8 mouse cellular contexts compared by ENCODE assay signal in genomic region chr9:72958521-72959450, GRCm38 (mm10). TPM values are rescaled to one million over a fixed set of nuclear protein-coding genes. Genes with fewer than 3 reads are reported as not detected.
DNase-seq lines count a peak whose midpoint lies in the region; ATAC-seq and TF ChIP-seq lines count a peak whose summit lies in the region.

Gene Dyx1c1, plus strand, starts transcription at chr9:72958785.
Gene Gm44503, plus strand, starts transcription at chr9:72958852.

- no peaks in the 10 kb centered on the region for H3K9me3 ChIP-seq in forebrain, embryonic 12.5 days
- no peaks in the 10 kb centered on the region for H3K9me3 ChIP-seq in heart, postnatal 0 days (replicated peaks; ENCODE audit: control insufficient read depth, low read length)
- H3K9me3 ChIP-seq in liver, embryonic 14.5 days (ENCODE audit: control insufficient read depth, low read length): no peaks in the 10 kb centered on the region
- H3K9me3 ChIP-seq in neural tube, embryonic 11.5 days (ENCODE audit: control insufficient read depth, low read length): no peaks in the 10 kb centered on the region
- no peaks in the 10 kb centered on the region for H3K9me3 ChIP-seq in stomach, embryonic 16.5 days (replicated peaks; ENCODE audit: control insufficient read depth, low read length)

- peaks cover 2% of the 10 kb centered on the region; the same call in 1 of the 2 replicates for H3K4me1 ChIP-seq in brown adipose tissue, adult 24 weeks (ENCODE audit: control insufficient read depth, insufficient read depth, insufficient read length, low read length)
- H3K4me1 ChIP-seq in forebrain, embryonic 12.5 days: peaks cover 12% of the 10 kb centered on the region
- no peaks in the 10 kb centered on the region; the same call in 1 of the 2 replicates for H3K4me1 ChIP-seq in heart, postnatal 0 days (ENCODE audit: control insufficient read depth, insufficient read depth)
- H3K4me1 ChIP-seq in liver, embryonic 14.5 days (replicated peaks; ENCODE audit: control insufficient read depth in 2 of 2, insufficient read depth in 2 of 2, low read length in 1 of 2): peaks cover 0 to 11% of the 10 kb centered on the region in 2 experiments; a peak in 2 of 4 replicates
- H3K4me1 ChIP-seq in neural tube, embryonic 11.5 days (ENCODE audit: control insufficient read depth, insufficient read depth, low read length): peaks cover 3% of the 10 kb centered on the region; the same call in 1 of the 2 replicates
- peaks cover 3% of the 10 kb centered on the region; the same call in 1 of the 2 replicates for H3K4me1 ChIP-seq in stomach, embryonic 16.5 days (ENCODE audit: control insufficient read depth, insufficient read depth, low read length)

- H3K36me3 ChIP-seq in forebrain, embryonic 12.5 days (replicated peaks): no peaks in the 10 kb centered on the region
- H3K36me3 ChIP-seq in heart, postnatal 0 days (replicated peaks; ENCODE audit: control insufficient read depth, insufficient read depth, low read length): no peaks in the 10 kb centered on the region
- H3K36me3 ChIP-seq in liver, embryonic 14.5 days (replicated peaks; ENCODE audit: control insufficient read depth, insufficient read depth, low read depth): no peaks in the 10 kb centered on the region
- H3K36me3 ChIP-seq in neural tube, embryonic 11.5 days (ENCODE audit: control insufficient read depth, insufficient read depth, low read length): no peaks in the 10 kb centered on the region
- H3K36me3 ChIP-seq in stomach, embryonic 16.5 days (ENCODE audit: control insufficient read depth, insufficient read depth, low read length): no peaks in the 10 kb centered on the region

- peak within 1 kb of the TSS; percentile 89 for H3K4me3 ChIP-seq in brown adipose tissue, adult 24 weeks (ENCODE audit: insufficient read depth, low read depth, low read length)
- H3K4me3 ChIP-seq in forebrain, embryonic 12.5 days (replicated peaks): peak within 1 kb of the TSS; percentile 65
- peak within 1 kb of the TSS; percentile 58 for H3K4me3 ChIP-seq in heart, postnatal 0 days (ENCODE audit: low read depth, low read length)
- H3K4me3 ChIP-seq in liver, embryonic 14.5 days (ENCODE audit: insufficient read depth in 1 of 2, low read depth in 2 of 2, low read length in 2 of 2): peak within 1 kb of the TSS; percentile 71 to 97
- H3K4me3 ChIP-seq in neural tube, embryonic 11.5 days (ENCODE audit: low read depth, low read length): peak within 1 kb of the TSS; percentile 60
- peak within 1 kb of the TSS; percentile 76 for H3K4me3 ChIP-seq in stomach, embryonic 16.5 days (replicated peaks; ENCODE audit: low read length)

- TF ChIP-seq EP300 in heart, postnatal 0 days (IDR thresholded peaks at IDR 0.05; ENCODE audit: low read depth): no peak
- TF ChIP-seq EP300 in liver, embryonic 14.5 days (IDR thresholded peaks at IDR 0.05; ENCODE audit: low read depth): no peak

- TF ChIP-seq CTCF in heart, postnatal 0 days (IDR thresholded peaks at IDR 0.05; ENCODE audit: low read depth): no peak
- TF ChIP-seq CTCF in liver, embryonic 14.5 days (IDR thresholded peaks at IDR 0.05; ENCODE audit: low read depth): peak; percentile 12; the same call in 1 of the 2 replicates

- H3K27ac ChIP-seq in brown adipose tissue, adult 24 weeks (replicated peaks; ENCODE audit: low read depth, low read length): no peak within 1 kb of the TSS
- H3K27ac ChIP-seq in forebrain, embryonic 12.5 days: peak within 1 kb of the TSS; percentile 50; the same call in 1 of the 2 replicates
- no peak within 1 kb of the TSS; the same call in 1 of the 2 replicates for H3K27ac ChIP-seq in heart, postnatal 0 days (ENCODE audit: low read depth)
- H3K27ac ChIP-seq in liver, embryonic 14.5 days: no peak within 1 kb of the TSS
- no peak within 1 kb of the TSS for H3K27ac ChIP-seq in neural tube, embryonic 11.5 days (ENCODE audit: low read depth, low read length)
- H3K27ac ChIP-seq in stomach, embryonic 16.5 days (ENCODE audit: low read length): peak within 1 kb of the TSS; percentile 24; the same call in 1 of the 2 replicates

- peak; percentile 95 for DNase-seq in CD4-positive, CD25-positive, alpha-beta regulatory T cell, adult 2 months (ENCODE audit: low read depth, low spot score)
- peak; percentile 75 for DNase-seq in heart, postnatal 0 days (ENCODE audit: low spot score)
- DNase-seq in kidney, postnatal 36 days: peak; percentile 80 to 88
- DNase-seq in liver, embryonic 14.5 days (ENCODE audit: low read depth in 3 of 3, low spot score in 3 of 3): peak; percentile 42 to 52 (median 46)
- peak; percentile 90 for DNase-seq in neural tube, embryonic 11.5 days (ENCODE audit: low spot score)

- peak within 1 kb of the TSS; percentile 64 for H3K9ac ChIP-seq in forebrain, embryonic 12.5 days
- H3K9ac ChIP-seq in heart, postnatal 0 days (replicated peaks; ENCODE audit: low read depth, low read length): peak within 1 kb of the TSS; percentile 43
- H3K9ac ChIP-seq in liver, embryonic 14.5 days (replicated peaks): peak within 1 kb of the TSS; percentile 56
- peak within 1 kb of the TSS; percentile 61 for H3K9ac ChIP-seq in neural tube, embryonic 11.5 days (ENCODE audit: low read length)
- peak within 1 kb of the TSS; percentile 74 for H3K9ac ChIP-seq in stomach, embryonic 16.5 days (ENCODE audit: low read length)

- peak; percentile 95 for ATAC-seq in forebrain, embryonic 12.5 days (ENCODE audit: low FRiP score)
- ATAC-seq in heart, postnatal 0 days (ENCODE audit: insufficient read depth, low read depth): peak; percentile 92
- ATAC-seq in liver, embryonic 14.5 days (ENCODE audit: insufficient read depth): peak; percentile 67
- ATAC-seq in neural tube, embryonic 11.5 days (ENCODE audit: insufficient read depth, low FRiP score, low TSS enrichment): peak; percentile 97
- peak; percentile 90 for ATAC-seq in stomach, embryonic 16.5 days (ENCODE audit: insufficient read depth, low FRiP score)

- H3K27me3 ChIP-seq in forebrain, embryonic 12.5 days: no peaks in the 10 kb centered on the region
- H3K27me3 ChIP-seq in heart, postnatal 0 days (ENCODE audit: control insufficient read depth, insufficient read depth, low read length): no peaks in the 10 kb centered on the region
- no peaks in the 10 kb centered on the region for H3K27me3 ChIP-seq in liver, embryonic 14.5 days (ENCODE audit: control insufficient read depth, insufficient read depth, low read length)
- H3K27me3 ChIP-seq in neural tube, embryonic 11.5 days (ENCODE audit: control insufficient read depth, insufficient read depth, low read length): no peaks in the 10 kb centered on the region
- H3K27me3 ChIP-seq in stomach, embryonic 16.5 days (ENCODE audit: control insufficient read depth, insufficient read depth, low read length): no peaks in the 10 kb centered on the region

- WGBS in forebrain, embryonic 12.5 days: 2% methylated on average over 43 of the region's 43 CpGs
- WGBS in heart, postnatal 0 days: 3% methylated on average over 43 of the region's 43 CpGs
- WGBS in liver, embryonic 14.5 days (ENCODE audit: insufficient replicate concordance): 3% methylated on average over 43 of the region's 43 CpGs
- WGBS in neural tube, embryonic 11.5 days: 3% methylated on average over 43 of the region's 43 CpGs
- 2% methylated on average over 43 of the region's 43 CpGs for WGBS in stomach, embryonic 16.5 days

- H3K4me2 ChIP-seq in forebrain, embryonic 12.5 days: peak within 1 kb of the TSS; percentile 72
- H3K4me2 ChIP-seq in heart, postnatal 0 days (ENCODE audit: low read depth, low read length): peak within 1 kb of the TSS; percentile 59
- peak within 1 kb of the TSS; percentile 72 for H3K4me2 ChIP-seq in liver, embryonic 14.5 days (ENCODE audit: low read depth)
- H3K4me2 ChIP-seq in neural tube, embryonic 11.5 days (ENCODE audit: low read depth): peak within 1 kb of the TSS; percentile 68
- peak within 1 kb of the TSS; percentile 68 for H3K4me2 ChIP-seq in stomach, embryonic 16.5 days (ENCODE audit: low read depth, low read length)

RNA-seq across cellular contexts. Expression of gene Dyx1c1, which starts in this region (rescaled TPM):
- 2.1 TPM in 1 of 2 replicates, not detected in the other for polyA plus RNA-seq in brown adipose tissue, adult 24 weeks (2012; ENCODE audit: insufficient read depth, insufficient read length, missing spikeins)
- polyA plus RNA-seq in forebrain, embryonic 12.5 days (2016; fragmentation: Nextera tagmentation; extraction: Ambion mirVana): 1.6 and 2.6 TPM in 2 replicates
- total RNA-seq in heart, postnatal 0 days (2014; rRNA removed; ENCODE audit: low replicate concordance): not detected in 2 replicates
- polyA plus RNA-seq in heart, postnatal 0 days (2015; fragmentation: Nextera tagmentation; extraction: Ambion mirVana): 0.47 and 0.51 TPM in 2 replicates
- polyA plus RNA-seq in liver, embryonic 14.5 days (2012; rRNA removed): 0.04 and 0.15 TPM in 2 replicates
- polyA plus RNA-seq in liver, embryonic 14.5 days (2014; fragmentation: Nextera tagmentation; extraction: Ambion mirVana): 0.11 and 0.13 TPM in 2 replicates
- 1.6 and 2.6 TPM in 2 replicates for polyA plus RNA-seq in neural tube, embryonic 11.5 days (2014; fragmentation: Nextera tagmentation; extraction: Ambion mirVana)
- 0.77 and 0.81 TPM in 2 replicates for polyA plus RNA-seq in stomach, embryonic 16.5 days (2015; fragmentation: Nextera tagmentation; extraction: Ambion mirVana)

RNA-seq across cellular contexts. Expression of gene Gm44503, which starts in this region (rescaled TPM):
- polyA plus RNA-seq in brown adipose tissue, adult 24 weeks (2012; ENCODE audit: insufficient read depth, insufficient read length, missing spikeins): not detected in 2 replicates
- polyA plus RNA-seq in forebrain, embryonic 12.5 days (2016; fragmentation: Nextera tagmentation; extraction: Ambion mirVana): not detected in 2 replicates
- total RNA-seq in heart, postnatal 0 days (2014; rRNA removed; ENCODE audit: low replicate concordance): not detected in 2 replicates
- not detected in 2 replicates for polyA plus RNA-seq in heart, postnatal 0 days (2015; fragmentation: Nextera tagmentation; extraction: Ambion mirVana)
- not detected in 2 replicates for polyA plus RNA-seq in liver, embryonic 14.5 days (2012; rRNA removed)
- polyA plus RNA-seq in liver, embryonic 14.5 days (2014; fragmentation: Nextera tagmentation; extraction: Ambion mirVana): not detected in 2 replicates
- not detected in 2 replicates for polyA plus RNA-seq in neural tube, embryonic 11.5 days (2014; fragmentation: Nextera tagmentation; extraction: Ambion mirVana)
- polyA plus RNA-seq in stomach, embryonic 16.5 days (2015; fragmentation: Nextera tagmentation; extraction: Ambion mirVana): not detected in 2 replicates

Comparison
In these comparisons a context has a peak if more than half of its experiments do, and no peak if none do; other contexts are left out.
1. Peak in DNase-seq, ATAC-seq, H3K4me3 ChIP-seq, H3K9ac ChIP-seq and H3K4me2 ChIP-seq in heart, postnatal 0 days; RNA of the genes that start here not detected or under 1 TPM.
2. Peak in DNase-seq, ATAC-seq, H3K4me3 ChIP-seq, H3K9ac ChIP-seq and H3K4me2 ChIP-seq in liver, embryonic 14.5 days; RNA of the genes that start here not detected or under 1 TPM.
3. Peak in ATAC-seq, H3K4me3 ChIP-seq, H3K27ac ChIP-seq, H3K9ac ChIP-seq and H3K4me2 ChIP-seq in stomach, embryonic 16.5 days; RNA of the genes that start here not detected or under 1 TPM.